Mouse (Mus musculus) heart, postnatal 0 days (tissue): ENCODE measurements around the gene Timm13.

Source experiments
- CTCF ChIP-seq: IDR thresholded peaks from 2 replicates; pipeline ENCODE4 v1.5.1; 2016; ENCODE audit warnings: antibody characterized with exemption, control low read depth, low read depth
- EP300 ChIP-seq: IDR thresholded peaks from 2 replicates; pipeline ENCODE4 v1.6.1; 2016; ENCODE audit warnings: antibody characterized with exemption, low read depth

DNA sequence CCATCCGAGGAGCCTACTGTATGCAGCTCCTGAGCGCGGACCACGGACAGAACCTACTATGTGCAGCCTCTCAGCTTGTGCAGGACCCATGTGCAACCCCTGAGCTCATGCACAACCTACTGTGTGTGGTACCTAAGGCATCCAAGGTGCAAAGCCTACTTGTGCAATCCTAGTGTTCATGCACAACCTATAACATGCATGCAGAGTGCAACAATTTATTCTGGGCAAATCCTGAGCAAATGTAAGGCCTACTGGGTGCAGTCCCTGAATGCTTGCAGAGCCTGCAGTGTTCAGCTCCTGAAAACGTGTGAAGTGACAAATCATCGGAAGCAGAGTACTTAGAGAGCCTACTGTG lies 36.0 kb upstream of the Timm13 start:
- TF ChIP-seq CTCF (no peak), EP300 (no peak)
